Mouse (Mus musculus) MEL (cell line): ENCODE results near the gene Ncapd2. TPM values are rescaled to one million over a fixed set of nuclear protein-coding genes. Genes with fewer than 3 reads are reported as not detected.

Experiments
- DNase-seq: peaks from one replicate; pipeline ENCODE4 v3.0.0; 2011; ENCODE audit warnings: low read depth, low spot score
- H3K27ac ChIP-seq: 2 replicates; pipeline ENCODE4 v1.5.1; 2012; ENCODE audit warnings: low read depth, mild to moderate bottlenecking, control low read depth, low read length, moderate library complexity; ENCODE audit not compliant: control insufficient read depth
- H3K27me3 ChIP-seq, 2 experiments: fragments of 150-350 bp in 1 of 2; sonication (generic) in 1 of 2; 2 replicates each; pipeline ENCODE4 v1.6.1; 2012; ENCODE audit warnings: low read length in 2 of 2, mild to moderate bottlenecking in 2 of 2, improper control_type of control experiment in 1 of 2, moderate library complexity in 1 of 2; ENCODE audit not compliant: insufficient read depth in 2 of 2, control insufficient read depth in 1 of 2
- H3K36me3 ChIP-seq, 2 experiments: 2 replicates each; pipeline ENCODE4 v1.6.1; 2012 to 2014; ENCODE audit warnings: low read length in 2 of 2, improper control_type of control experiment in 1 of 2, inconsistent platforms in 1 of 2, mild to moderate bottlenecking in 1 of 2; ENCODE audit not compliant: insufficient read depth in 2 of 2, control insufficient read depth in 1 of 2
- H3K4me1 ChIP-seq, 2 experiments: fragments of 150-350 bp in 1 of 2; sonication (generic) in 1 of 2; 2 replicates each; pipeline ENCODE4 v1.6.1; 2012; ENCODE audit warnings: low read length in 2 of 2, improper control_type of control experiment in 1 of 2, mild to moderate bottlenecking in 1 of 2; ENCODE audit not compliant: insufficient read depth in 2 of 2, control insufficient read depth in 1 of 2
- H3K4me3 ChIP-seq, 2 experiments: fragments of 150-350 bp in 1 of 2; sonication (generic) in 1 of 2; 2 replicates each; pipeline ENCODE4 v1.5.1; 2012; ENCODE audit warnings: low read depth in 2 of 2, low read length in 2 of 2, mild to moderate bottlenecking in 2 of 2, moderate library complexity in 2 of 2, control low read depth in 1 of 2, improper control_type of control experiment in 1 of 2; ENCODE audit not compliant: control insufficient read depth in 1 of 2, insufficient read depth in 1 of 2
- H3K79me2 ChIP-seq: 2 replicates; pipeline ENCODE4 v1.6.1; 2012; ENCODE audit warnings: mild to moderate bottlenecking, low read length, moderate library complexity; ENCODE audit not compliant: control insufficient read depth, poor library complexity, insufficient read depth
- H3K9ac ChIP-seq: 2 replicates; pipeline ENCODE4 v1.6.1; 2012; ENCODE audit warnings: low read depth, mild to moderate bottlenecking, control low read depth, low read length, moderate library complexity; ENCODE audit not compliant: control insufficient read depth, poor library complexity, severe bottlenecking
- H3K9me3 ChIP-seq: fragments of 150-350 bp; sonication (generic); replicated peaks from 2 replicates; pipeline ENCODE4 v1.6.1; 2012; ENCODE audit warnings: mild to moderate bottlenecking, low read length, improper control_type of control experiment, moderate library complexity; ENCODE audit not compliant: insufficient read depth
- BHLHE40 ChIP-seq: IDR thresholded peaks from 2 replicates; pipeline ENCODE4 v1.6.1; 2012; ENCODE audit warnings: low read depth, mild to moderate bottlenecking, inconsistent platforms, low read length, improper control_type of control experiment, borderline replicate concordance
- CTCF ChIP-seq, 3 experiments: IDR thresholded peaks in 2 of 3; conservative IDR thresholded peaks in 1 of 3; 2 replicates each; pipeline ENCODE4 v1.5.1; 2011 to 2012; ENCODE audit warnings: low read length in 3 of 3, low read depth in 2 of 3, mild to moderate bottlenecking in 2 of 3, improper control_type of control experiment in 1 of 3, inconsistent platforms in 1 of 3, mixed read lengths in 1 of 3, moderate library complexity in 1 of 3; ENCODE audit not compliant: control insufficient read depth in 1 of 3, insufficient read depth in 1 of 3, poor library complexity in 1 of 3, severe bottlenecking in 1 of 3
- ETS1 ChIP-seq: IDR thresholded peaks from 2 replicates; pipeline ENCODE4 v1.6.1; 2012; ENCODE audit warnings: low read depth, mild to moderate bottlenecking, inconsistent platforms, low read length, improper control_type of control experiment, moderate library complexity
- JUND ChIP-seq: IDR thresholded peaks from 2 replicates; pipeline ENCODE4 v1.6.1; 2011; ENCODE audit warnings: low read depth, mild to moderate bottlenecking, improper control_type of control experiment, low read length
- MAFK ChIP-seq: IDR thresholded peaks from 2 replicates; pipeline ENCODE4 v1.6.1; 2011; ENCODE audit warnings: low read depth, mild to moderate bottlenecking, low read length, improper control_type of control experiment, borderline replicate concordance
- MAX ChIP-seq: IDR thresholded peaks from 2 replicates; pipeline ENCODE4 v1.6.1; 2011; ENCODE audit warnings: low read length, improper control_type of control experiment
- MEF2A ChIP-seq: IDR thresholded peaks from 2 replicates; pipeline ENCODE4 v1.6.1; 2014; ENCODE audit warnings: low read depth, mild to moderate bottlenecking, inconsistent platforms, low read length, improper control_type of control experiment; ENCODE audit not compliant: poor library complexity, insufficient replicate concordance, severe bottlenecking; ENCODE audit errors: extremely low read depth
- NELFE ChIP-seq: IDR thresholded peaks from 2 replicates; pipeline ENCODE4 v1.6.1; 2011; ENCODE audit warnings: low read depth, low read length, improper control_type of control experiment
- NRF1 ChIP-seq: IDR thresholded peaks from 2 replicates; pipeline ENCODE4 v1.6.1; 2014; ENCODE audit warnings: low read depth, mild to moderate bottlenecking, inconsistent platforms, low read length, improper control_type of control experiment, moderate library complexity; ENCODE audit not compliant: poor library complexity, insufficient read depth, severe bottlenecking
- POLR2AphosphoS5 ChIP-seq: IDR thresholded peaks from 2 replicates; pipeline ENCODE4 v1.6.1; 2012; ENCODE audit warnings: low read depth, borderline replicate concordance, mild to moderate bottlenecking, inconsistent platforms, low read length, moderate library complexity, mixed read lengths
- RAD21 ChIP-seq: IDR thresholded peaks from 2 replicates; pipeline ENCODE4 v1.6.1; 2011; ENCODE audit warnings: mild to moderate bottlenecking, low read depth, low read length, improper control_type of control experiment
- SMC3 ChIP-seq: IDR thresholded peaks from 2 replicates; pipeline ENCODE4 v1.6.1; 2011; ENCODE audit warnings: low read depth, low read length, improper control_type of control experiment
- TAL1 ChIP-seq: IDR thresholded peaks from 2 replicates; pipeline ENCODE4 v1.6.1; 2012; ENCODE audit warnings: mild to moderate bottlenecking, inconsistent platforms, low read length, moderate library complexity, mixed read lengths
- USF2 ChIP-seq, 2 experiments: IDR thresholded peaks; 2 replicates each; pipeline ENCODE4 v1.6.1; 2011 to 2012; ENCODE audit warnings: improper control_type of control experiment in 2 of 2, low read length in 2 of 2, borderline replicate concordance in 1 of 2, inconsistent platforms in 1 of 2, low read depth in 1 of 2, mild to moderate bottlenecking in 1 of 2; ENCODE audit not compliant: insufficient read depth in 1 of 2
- ZC3H11A ChIP-seq: IDR thresholded peaks from 2 replicates; pipeline ENCODE4 v1.6.1; 2012; ENCODE audit warnings: low read depth, mild to moderate bottlenecking, inconsistent platforms, low read length, improper control_type of control experiment
- ZNF384 ChIP-seq: IDR thresholded peaks from 2 replicates; pipeline ENCODE4 v1.6.1; 2012; ENCODE audit warnings: low read depth, mild to moderate bottlenecking, inconsistent platforms, low read length, improper control_type of control experiment
- polyA plus RNA-seq, 2 experiments: library from polyadenylated mRNA; stranded (reverse) in 1 of 2; unstranded in 1 of 2; fragments of >175 nt in 1 of 2; fragments of >200 nt in 1 of 2; gene quantifications; 2 replicates each; pipeline versions ENCODE4 v1.2.1 to v1.2.4; 2012; ENCODE audit warnings: low replicate concordance in 2 of 2, low read depth in 1 of 2; ENCODE audit not compliant: insufficient read length in 2 of 2, insufficient read depth in 1 of 2, missing spikeins in 1 of 2
- total RNA-seq: library from RNA; depleted of rRNA; stranded (reverse); fragments of 300-350 nt; gene quantifications from 2 replicates; pipeline ENCODE4 v1.2.3, GENCODE M21; 2012

The Ncapd2 gene
- total and polyA plus RNA-seq, 3 experiments = 86.6 to 394 TPM; not detected in 1

- H3K27me3 ChIP-seq = no peaks in the 10 kb centered on the region
- H3K79me2 ChIP-seq = no peaks in the 10 kb centered on the region
- H3K4me3 ChIP-seq = no peak overlapping the region
- DNase-seq = peak; percentile 62
- no peak overlapping the region for H3K9ac ChIP-seq
- peaks cover 0 to 4% of the 10 kb centered on the region in 2 experiments; a peak in 1 of 4 replicates for H3K4me1 ChIP-seq
- H3K9me3 ChIP-seq = no peaks in the 10 kb centered on the region
- no peak overlapping the region for H3K27ac ChIP-seq
- no peaks in the 10 kb centered on the region for H3K36me3 ChIP-seq
- TF ChIP-seq RAD21 (peak; percentile 53), USF2 (IDR thresholded peaks at IDR 0.05; ENCODE audit: borderline replicate concordance in 1 of 2, insufficient read depth in 1 of 2, low read depth in 1 of 2, low read length in 2 of 2) (no peak), SMC3 (peak; percentile 43), CTCF (IDR thresholded peaks at IDR 0.05 in 2 of 3, conservative IDR thresholded peaks at IDR 0.05 in 1 of 3; ENCODE audit: control insufficient read depth in 1 of 3, insufficient read depth in 1 of 3, low read depth in 2 of 3, low read length in 3 of 3, poor library complexity in 1 of 3, severe bottlenecking in 1 of 3) (peak; percentile 56 to 77 (median 65)), ZNF384 (no peak)
Observed at GRCm38 (mm10) chr6:125225518-125226115, 34.1 kb upstream of the Ncapd2 start.

GRCm38 (mm10) chr6:125222577-125222976, 31.1 kb upstream of the Ncapd2 start:
- peaks cover 0 to 8% of the 10 kb centered on the region in 2 experiments; a peak in 2 of 4 replicates for H3K36me3 ChIP-seq
- TF ChIP-seq MAFK = no peak
- no peak for TF ChIP-seq ETS1
- no peak for TF ChIP-seq ZC3H11A
- TF ChIP-seq MEF2A = no peak
- TF ChIP-seq TAL1 = no peak
- TF ChIP-seq BHLHE40 = no peak
- TF ChIP-seq SMC3 = no peak
- TF ChIP-seq ZNF384 = no peak
- no peak for TF ChIP-seq POLR2AphosphoS5
- no peak for TF ChIP-seq MAX
- no peak for TF ChIP-seq NELFE
- TF ChIP-seq JUND = no peak
- TF ChIP-seq NRF1 = no peak
- no peak for TF ChIP-seq RAD21
- TF ChIP-seq, all 39 proteins: peak for 0
- H3K4me3 ChIP-seq = no peak overlapping the region
- no peaks in the 10 kb centered on the region for H3K79me2 ChIP-seq
- H3K4me1 ChIP-seq = peaks cover 2 to 8% of the 10 kb centered on the region in 2 experiments; a peak in 2 of 4 replicates
- no peak for DNase-seq
- H3K27me3 ChIP-seq = no peaks in the 10 kb centered on the region
- H3K9ac ChIP-seq = no peak overlapping the region
- no peak overlapping the region for H3K27ac ChIP-seq
- no peaks in the 10 kb centered on the region for H3K9me3 ChIP-seq
